Mouse (Mus musculus): ENCODE measurements around the gene Tead2. TPM values are rescaled to one million over a fixed set of nuclear protein-coding genes. Genes with fewer than 3 reads are reported as not detected.

Gene Tead2
- total RNA-seq, 1 experiment from 2014 or later, result 0.48 TPM

Other genes with a start within 250 kb of the Tead2 start
- gene Cpt1c, start 240.9 kb upstream of the Tead2 start, total RNA-seq (2017), result not detected in 3 replicates
- 57.2 to 80.2 TPM (median 58.1 TPM) in 3 replicates for gene Prmt1, start 229.2 kb upstream of the Tead2 start, total RNA-seq (2017)
- gene Irf3, start 218.1 kb upstream of the Tead2 start, total RNA-seq (2017), result 83.1 to 122 TPM (median 104 TPM) in 3 replicates
- gene Bcl2l12, start 217.0 kb upstream of the Tead2 start, total RNA-seq (2017), result 2.7 to 13.0 TPM (median 7.7 TPM) in 3 replicates
- 15.3 to 21.1 TPM (median 16.7 TPM) in 3 replicates for gene Scaf1, start 199.4 kb upstream of the Tead2 start, total RNA-seq (2017)
- gene Rras, start 197.8 kb upstream of the Tead2 start, total RNA-seq (2017), result 43.0 to 51.7 TPM (median 49.7 TPM) in 3 replicates
- 1.6 to 5.0 TPM (median 2.0 TPM) in 3 replicates for gene Prr12, start 162.9 kb upstream of the Tead2 start, total RNA-seq (2017)
- gene Nosip, start 153.3 kb upstream of the Tead2 start, total RNA-seq (2017), result 45.8 to 57.3 TPM (median 52.8 TPM) in 3 replicates
- 1.5 to 12.8 TPM (median 3.7 TPM) in 3 replicates for gene Prrg2, start 153.1 kb upstream of the Tead2 start, total RNA-seq (2017)
- gene Rcn3, start 123.5 kb upstream of the Tead2 start, total RNA-seq (2017), result 6.2 to 20.1 TPM (median 15.3 TPM) in 3 replicates
- gene Fcgrt, start 111.9 kb upstream of the Tead2 start, total RNA-seq (2017), result 74.9 to 100 TPM (median 91.0 TPM) in 3 replicates
- 1,164 to 1,516 TPM (median 1,507 TPM) in 3 replicates for gene Rps11, start 91.3 kb upstream of the Tead2 start, total RNA-seq (2017)
- 2,771 to 4,251 TPM (median 4,236 TPM) in 3 replicates for gene Rpl13a, start 87.0 kb upstream of the Tead2 start, total RNA-seq (2017)
- 1.5 TPM in 1 of 3 replicates, not detected in the others for gene Gm45713, start 79.5 kb upstream of the Tead2 start, total RNA-seq (2017)
- 35.3 to 62.4 TPM (median 36.7 TPM) in 3 replicates for gene Flt3l, start 79.3 kb upstream of the Tead2 start, total RNA-seq (2017)
- 23.4 to 37.8 TPM (median 26.8 TPM) in 3 replicates for gene Pih1d1, start 61.5 kb upstream of the Tead2 start, total RNA-seq (2017)
- 28.6 to 46.8 TPM (median 34.2 TPM) in 3 replicates for gene Aldh16a1, start 61.2 kb upstream of the Tead2 start, total RNA-seq (2017)
- gene Slc17a7, start 51.8 kb upstream of the Tead2 start, total RNA-seq (2017), result not detected in 3 replicates
- not detected in 3 replicates for gene Gfy, start 36.2 kb upstream of the Tead2 start, total RNA-seq (2017)
- not detected in 3 replicates for gene Pth2, start 34.8 kb upstream of the Tead2 start, total RNA-seq (2017)
- 0.75 TPM in 1 of 3 replicates, not detected in the others for gene Ccdc155, start 10.9 kb upstream of the Tead2 start, total RNA-seq (2017)
- 4.7 to 8.7 TPM (median 6.1 TPM) in 3 replicates for gene Dkkl1, start 3.6 kb upstream of the Tead2 start, total RNA-seq (2017)
- 112 to 185 TPM (median 125 TPM) in 3 replicates for gene Cd37, start 23.4 kb downstream of the Tead2 start, total RNA-seq (2017)
- gene Slc6a16, start 25.3 kb downstream of the Tead2 start, total RNA-seq (2017), result 0.64 TPM in 1 of 3 replicates, not detected in the others
- not detected in 3 replicates for gene Slc6a21, start 61.8 kb downstream of the Tead2 start, total RNA-seq (2017)
- gene Trpm4, start 118.0 kb downstream of the Tead2 start, total RNA-seq (2017), result 9.7 to 15.3 TPM (median 10.4 TPM) in 3 replicates
- not detected in 3 replicates for gene Hrc, start 119.5 kb downstream of the Tead2 start, total RNA-seq (2017)
- 0.19 TPM in 1 of 3 replicates, not detected in the others for gene Ppfia3, start 151.3 kb downstream of the Tead2 start, total RNA-seq (2017)
- not detected in 3 replicates for gene Lin7b, start 154.8 kb downstream of the Tead2 start, total RNA-seq (2017)
- 293 to 444 TPM (median 324 TPM) in 3 replicates for gene Snrnp70, start 180.0 kb downstream of the Tead2 start, total RNA-seq (2017)
- not detected in 3 replicates for gene Kcna7, start 189.9 kb downstream of the Tead2 start, total RNA-seq (2017)
- not detected in 3 replicates for gene Ntf5, start 197.9 kb downstream of the Tead2 start, total RNA-seq (2017)
- not detected in 3 replicates for gene Lhb, start 205.1 kb downstream of the Tead2 start, total RNA-seq (2017)
- 3.6 to 4.9 TPM (median 3.9 TPM) in 3 replicates for gene Gys1, start 219.1 kb downstream of the Tead2 start, total RNA-seq (2017)
- gene Ruvbl2, start 222.3 kb downstream of the Tead2 start, total RNA-seq (2017), result 18.0 to 33.4 TPM (median 23.3 TPM) in 3 replicates
- gene Ftl1, start 244.1 kb downstream of the Tead2 start, total RNA-seq (2017), result 1,006 to 1,190 TPM (median 1,165 TPM) in 3 replicates

All from monocyte, adult 5-6 weeks (primary cell).